Mouse (Mus musculus): Measurements from ENCODE around the gene Pak7. TPM values are rescaled to one million over a fixed set of nuclear protein-coding genes. Genes with fewer than 3 reads are reported as not detected.
"Not testable (repeated sequence)": the region's sequence is repeated elsewhere in the genome, so short reads cannot be mapped to it uniquely, and the experiment has no call there.

The Pak7 gene
- not detected for total RNA-seq (2021)
- long read RNA-seq, experiment 1, result 0 reads
- long read RNA-seq, experiment 2, result 0 reads

DNA sequence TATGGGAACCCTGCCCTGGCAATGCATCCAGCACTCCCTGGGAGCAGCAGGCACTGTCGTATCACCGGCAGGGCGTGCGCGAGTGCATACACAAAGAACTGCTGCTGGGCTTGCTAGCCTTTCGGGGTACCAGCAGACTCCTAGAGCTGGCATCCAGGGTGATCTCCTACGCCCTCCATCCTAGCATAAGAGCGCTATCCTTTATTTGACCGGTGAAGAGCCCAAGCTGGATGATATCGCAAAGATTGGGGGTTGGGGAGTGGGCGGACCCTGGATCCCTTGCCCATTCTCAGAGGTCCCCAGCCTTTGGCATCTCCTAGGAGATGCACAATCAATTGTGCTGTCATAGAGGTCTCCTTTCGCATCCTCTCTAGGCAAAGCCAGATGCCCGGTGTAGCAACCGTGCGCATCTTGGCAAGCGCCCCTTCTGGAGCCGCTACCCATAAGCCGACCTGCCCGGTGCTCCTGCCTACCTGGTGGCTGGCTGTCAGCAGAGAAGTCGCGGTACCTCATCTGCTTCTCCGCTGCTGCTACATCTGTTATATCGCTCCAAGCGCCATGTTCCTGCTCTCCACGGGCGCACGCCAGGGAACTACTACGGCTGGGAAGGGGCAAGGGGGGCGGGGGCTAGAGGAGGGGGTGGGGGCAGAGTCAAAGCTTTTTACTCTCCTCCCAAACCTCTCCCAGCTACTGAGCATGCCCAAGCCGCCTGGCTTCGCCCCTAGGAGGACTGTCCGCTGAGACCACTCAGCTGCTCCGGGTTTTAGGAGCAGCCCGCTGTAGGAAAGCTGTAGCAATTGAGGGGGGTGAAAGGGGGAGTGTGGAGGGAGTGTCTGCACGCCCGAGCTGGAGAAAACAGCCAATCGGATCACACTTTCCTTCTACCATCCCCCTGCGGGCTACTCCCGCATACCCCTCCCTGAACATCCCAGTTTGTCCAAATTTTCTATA is at the start of gene Pak7:
Gene Pak7, minus strand, starts transcription at position 787 of the 951 bp plus-strand sequence.
- DNase-seq, result peak; percentile 6
- intact Hi-C loops (cut with DNase I; ENCODE audit: low total_unique reads), result no loop called here

DNA sequence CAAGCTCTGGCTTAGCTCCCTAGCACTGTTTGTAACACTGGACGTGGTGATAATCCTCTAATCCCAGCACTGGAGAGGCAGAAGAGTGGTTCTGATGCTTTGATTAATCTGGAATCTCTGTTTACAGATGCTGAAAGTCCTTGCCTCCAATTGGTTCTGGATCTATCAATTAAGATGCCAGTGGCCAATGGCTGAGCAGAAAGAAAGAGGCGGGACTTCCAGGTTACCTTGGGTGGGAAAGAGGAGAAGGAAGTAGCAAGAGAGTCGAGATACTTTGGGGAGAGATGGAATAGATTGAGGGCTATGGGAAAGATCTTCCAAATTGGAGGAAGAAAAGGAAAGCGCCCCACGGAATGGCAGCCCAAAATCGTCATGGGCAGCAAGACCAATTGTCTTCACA is 37.8 kb upstream of the Pak7 start:
- intact Hi-C loops (cut with DNase I; ENCODE audit: low total_unique reads), result no loop called here

DNA sequence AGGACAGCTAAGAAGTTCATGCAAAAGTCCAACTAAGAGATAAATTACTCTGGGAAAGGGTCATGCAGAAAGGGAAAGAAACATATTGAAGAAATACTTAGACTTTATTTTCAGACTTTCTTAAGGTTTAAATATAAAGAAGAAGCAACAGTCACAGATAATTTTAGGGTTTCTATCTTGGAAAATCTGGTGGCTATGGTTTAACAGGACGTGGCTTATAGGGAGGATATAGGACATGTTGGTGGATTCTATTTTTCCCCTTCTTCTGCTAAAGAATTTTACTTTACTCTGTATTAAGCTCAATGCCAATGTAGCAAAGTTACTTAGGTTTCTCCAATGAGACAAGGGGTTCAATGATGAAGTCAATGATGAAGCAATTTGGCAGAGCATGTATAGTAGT is 31.8 kb upstream of the Pak7 start:
- intact Hi-C loops (cut with DNase I; ENCODE audit: low total_unique reads), result no loop called here
- no peak for DNase-seq

More for the DNA sequence above, 37.8 kb upstream of the Pak7 start:
- no peak for DNase-seq

DNA sequence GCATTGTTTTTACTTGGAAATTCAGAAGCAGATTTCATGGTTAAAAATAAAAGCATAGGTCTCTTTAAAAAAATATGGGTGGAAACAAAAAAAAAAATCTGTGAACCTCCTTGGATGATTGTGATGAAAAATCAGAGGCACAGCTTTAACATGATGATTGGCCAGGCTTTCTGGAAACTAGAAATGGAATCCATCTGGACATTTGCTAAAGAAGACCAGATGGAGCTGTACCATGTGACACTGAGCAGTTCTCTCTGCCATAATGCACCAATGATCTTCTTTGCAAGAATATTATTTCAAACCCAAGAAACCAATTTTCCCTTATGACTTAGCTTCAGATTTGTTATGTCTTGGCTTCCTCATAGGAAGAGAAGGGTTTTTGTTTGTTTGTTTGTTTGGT is 28.6 kb upstream of the Pak7 start:
- intact Hi-C loops (cut with DNase I; ENCODE audit: low total_unique reads), result no loop called here
- DNase-seq, result no peak

DNA sequence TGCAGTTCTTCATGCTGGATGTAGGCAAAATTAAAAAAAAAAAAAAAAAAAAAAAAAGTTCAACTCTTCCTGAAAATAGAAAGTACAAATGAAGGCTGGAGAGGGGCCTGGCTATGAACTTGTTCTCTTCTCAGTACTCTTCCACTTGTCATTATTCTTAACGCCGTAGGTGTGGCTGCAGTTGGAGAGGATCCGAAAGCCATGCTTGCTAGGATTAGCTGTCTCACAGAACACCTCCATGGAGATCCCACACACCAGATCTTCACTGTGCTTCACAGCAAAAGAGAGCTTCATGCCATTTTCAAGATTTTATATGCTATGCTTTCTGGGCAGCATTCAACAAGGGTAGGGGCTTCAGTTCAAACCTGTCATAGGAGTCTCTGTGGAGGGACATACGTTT is 14.8 kb upstream of the Pak7 start:
- intact Hi-C loops (cut with DNase I; ENCODE audit: low total_unique reads), result no loop called here
- no peak for DNase-seq

DNA sequence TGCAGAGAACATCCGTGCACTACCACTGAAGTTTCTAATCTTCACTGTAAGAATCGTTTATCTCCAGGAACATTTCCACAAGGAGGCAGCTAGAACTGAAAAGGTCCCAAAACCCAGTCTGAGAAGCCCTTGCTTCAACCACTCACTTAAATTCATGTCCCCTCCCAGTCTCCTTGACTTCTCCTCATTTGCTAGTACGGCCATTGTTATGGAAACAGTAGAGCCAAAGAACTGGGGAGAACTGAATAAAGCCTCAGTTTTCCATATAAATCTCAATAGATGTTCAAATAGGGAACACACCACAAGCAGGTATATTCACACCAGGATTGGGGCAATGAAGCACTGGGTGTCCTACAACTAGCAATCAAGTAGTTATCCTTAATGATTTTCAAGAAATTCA is 12.4 kb downstream of the Pak7 start:
- no peak for DNase-seq
- intact Hi-C loops (cut with DNase I; ENCODE audit: low total_unique reads), result no loop called here

DNA sequence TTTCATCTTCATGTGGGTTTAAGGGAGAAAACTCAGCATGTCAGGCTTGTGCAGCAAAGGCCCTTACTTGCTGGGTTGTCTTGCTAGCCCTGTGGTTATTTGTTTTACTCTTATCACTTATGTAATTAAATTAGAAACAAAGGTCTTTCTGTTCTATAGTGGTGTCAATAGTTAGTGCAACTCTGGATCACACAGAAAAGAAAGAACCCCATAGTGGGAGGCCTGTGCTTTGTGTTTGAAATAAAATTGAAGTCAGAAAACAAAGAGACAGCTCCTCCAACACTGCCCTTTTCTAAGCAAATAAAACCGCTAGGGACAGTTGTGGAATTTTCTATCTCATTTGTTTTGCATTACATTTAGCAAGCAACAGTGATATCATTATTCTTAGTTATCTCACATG is 15.4 kb downstream of the Pak7 start:
- intact Hi-C loops (cut with DNase I; ENCODE audit: low total_unique reads), result no loop called here

DNA sequence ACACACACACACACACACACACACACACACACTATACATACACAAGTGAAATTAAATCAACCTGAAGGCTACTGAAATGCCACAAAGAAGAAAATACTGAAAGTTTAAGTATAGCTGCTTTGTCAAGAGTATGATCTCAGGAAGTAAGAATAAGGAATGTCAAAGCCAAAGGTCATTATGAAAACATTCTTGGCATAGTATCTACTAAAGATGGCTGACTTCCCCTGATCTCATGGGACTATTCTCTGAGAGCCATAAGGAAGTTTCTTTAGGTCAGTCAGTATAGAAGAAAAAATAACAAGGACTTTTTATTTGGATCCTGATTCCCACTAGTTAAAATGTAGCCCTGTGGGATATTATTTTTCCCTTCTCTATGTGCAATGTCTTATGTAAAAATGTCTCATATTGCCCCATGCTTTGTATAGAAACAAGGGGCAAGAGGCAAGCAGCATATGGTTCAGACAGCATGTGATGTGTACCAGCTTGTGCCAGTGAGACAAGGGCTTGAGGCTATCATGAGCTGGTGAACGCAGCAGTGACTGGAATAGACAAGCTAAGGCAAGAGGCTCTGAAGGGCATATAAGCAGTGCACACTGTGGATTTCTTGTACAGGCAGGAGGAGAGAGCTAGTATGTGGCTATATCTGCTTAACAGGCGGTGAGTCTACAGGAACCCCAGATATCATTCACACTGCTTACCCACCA is 36.2 kb downstream of the Pak7 start:
- intact Hi-C loops (cut with DNase I; ENCODE audit: low total_unique reads), result no loop called here
- no peak for DNase-seq

More for the DNA sequence above, 15.4 kb downstream of the Pak7 start:
- DNase-seq, result no peak

DNA sequence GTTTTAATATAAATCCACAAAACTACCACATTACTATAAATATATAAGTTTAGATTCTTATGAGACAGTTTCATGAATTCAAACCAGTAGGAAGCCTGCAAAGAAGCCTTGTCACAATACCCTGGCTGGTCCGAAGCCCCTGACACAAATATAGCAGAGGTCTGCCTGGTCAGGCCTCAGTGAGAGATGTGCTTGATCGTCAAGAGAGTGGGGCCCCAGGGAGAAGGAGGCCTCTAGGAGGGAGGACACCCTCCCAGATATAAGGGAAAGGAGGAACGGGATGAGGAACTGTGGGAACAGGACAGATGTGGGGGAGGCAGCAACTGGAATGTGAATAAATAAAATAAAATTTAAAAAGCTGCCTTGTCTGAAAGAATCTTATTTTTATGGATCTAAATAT is 37.3 kb downstream of the Pak7 start:
- DNase-seq, result no peak
- intact Hi-C loops (cut with DNase I; ENCODE audit: low total_unique reads), result no loop called here

DNA sequence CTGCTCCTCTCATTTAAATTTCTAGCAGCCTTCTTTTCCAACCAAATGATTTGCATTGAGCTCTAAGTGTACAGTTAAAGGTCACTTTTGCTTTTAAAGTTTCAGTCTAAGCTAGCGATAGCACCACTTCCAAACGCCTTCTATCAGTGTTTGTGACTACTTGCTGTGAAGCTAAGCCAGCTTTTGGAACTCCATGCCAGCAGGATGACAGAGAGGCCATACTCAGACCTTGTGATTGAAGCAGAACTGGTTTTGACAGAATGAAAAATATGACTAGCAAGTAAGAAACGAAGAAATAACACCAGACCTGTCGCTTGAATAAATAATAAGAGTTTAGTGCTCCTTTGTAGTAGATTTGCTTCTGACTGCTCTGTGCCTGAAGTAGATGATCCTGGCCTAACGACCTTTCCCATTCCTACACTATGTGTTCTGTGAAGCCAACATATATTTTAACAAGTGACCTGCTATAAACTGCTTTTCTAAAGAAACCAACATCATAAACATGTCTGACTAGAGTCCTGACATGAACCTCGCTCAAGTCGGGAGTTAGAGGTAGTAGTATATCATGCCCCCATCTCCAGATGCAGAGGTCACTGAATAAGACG is 38.0 kb downstream of the Pak7 start:
- intact Hi-C loops (cut with DNase I; ENCODE audit: low total_unique reads), result no loop called here
- no peak for DNase-seq

DNA sequence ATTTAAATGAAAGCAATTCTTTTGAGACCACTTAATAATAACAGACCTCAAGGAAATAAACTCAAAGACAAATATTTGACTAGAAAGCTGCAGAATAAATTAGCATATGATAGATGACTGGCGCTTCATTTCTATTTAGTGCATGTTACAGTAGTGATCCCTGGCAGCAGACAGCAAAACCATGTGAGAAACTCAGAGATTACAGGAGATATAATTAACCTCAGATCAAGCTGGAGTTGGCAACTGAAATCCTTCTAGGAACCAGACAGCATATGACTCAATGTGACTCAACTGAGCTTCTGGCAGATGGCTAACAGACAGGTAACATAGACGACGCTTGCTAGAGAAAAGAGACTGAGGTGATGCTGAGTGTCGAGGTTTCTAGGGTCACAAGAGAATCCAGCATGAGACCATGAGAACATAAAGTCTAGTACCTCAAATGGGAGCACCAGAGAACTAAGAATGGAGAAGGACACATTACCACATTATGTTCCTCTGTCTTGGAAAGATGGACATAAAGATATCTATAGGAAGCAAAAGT is 43.5 kb downstream of the Pak7 start:
- intact Hi-C loops (cut with DNase I; ENCODE audit: low total_unique reads); DNase-seq: not testable (repeated sequence)

DNA sequence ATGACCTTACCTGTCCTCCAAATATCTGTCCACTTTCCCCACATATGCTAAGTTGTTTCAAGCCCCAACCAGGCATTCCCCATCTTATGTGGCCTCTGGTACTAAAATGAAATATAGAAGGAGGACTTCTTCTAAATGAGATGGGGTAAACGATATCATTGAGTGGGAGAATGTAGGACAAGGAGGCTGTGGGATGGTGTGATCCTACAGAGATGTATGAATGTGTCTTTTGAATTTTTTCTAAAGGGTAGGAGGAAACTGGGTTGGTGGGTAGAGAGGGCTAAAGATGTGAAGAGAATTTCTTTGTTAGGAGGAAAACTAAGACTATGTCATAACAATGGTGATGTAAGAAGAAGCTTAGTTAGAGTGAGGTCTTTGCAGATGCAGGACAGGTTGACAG is 57.8 kb downstream of the Pak7 start:
- DNase-seq, result no peak
- intact Hi-C loops (cut with DNase I; ENCODE audit: low total_unique reads), result no loop called here

DNA sequence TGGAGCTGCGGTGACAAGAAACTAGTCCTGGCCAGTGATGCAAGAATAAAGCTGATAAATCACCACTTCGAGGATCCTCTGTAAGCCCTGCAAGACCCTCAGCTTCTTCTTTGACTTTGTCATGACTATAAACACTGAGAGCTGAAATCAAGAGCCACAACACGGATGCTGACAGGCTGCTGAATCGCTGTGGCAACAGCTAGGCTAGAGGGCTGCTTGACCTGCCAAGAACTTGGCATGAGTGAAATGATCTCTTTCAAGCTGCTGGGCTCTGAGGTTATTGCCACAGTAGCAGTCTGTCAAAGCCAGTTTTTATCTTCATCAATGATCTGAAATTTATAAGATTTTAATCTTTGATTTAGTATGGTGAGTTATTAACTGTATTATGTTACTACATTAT is 62.1 kb downstream of the Pak7 start:
- intact Hi-C loops (cut with DNase I; ENCODE audit: low total_unique reads), result no loop called here
- no peak for DNase-seq

DNA sequence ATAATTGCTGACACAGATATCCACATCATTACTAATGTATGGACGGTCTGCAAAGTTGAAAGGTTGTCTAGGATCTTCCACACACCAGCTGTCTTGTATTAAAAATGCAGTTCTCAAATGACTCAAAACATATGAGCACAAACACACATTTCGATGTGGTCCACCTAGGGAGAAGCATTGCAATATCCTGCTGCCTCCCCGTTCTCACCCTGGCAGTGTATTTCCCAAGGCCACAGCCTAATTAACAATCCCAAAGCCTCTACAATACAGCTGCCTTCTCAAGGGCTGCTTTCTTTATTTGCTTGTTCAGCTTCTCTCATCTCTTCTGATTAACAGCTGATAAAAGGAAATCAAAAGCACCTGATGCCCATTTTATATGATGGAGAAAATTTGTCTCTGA is 78.5 kb downstream of the Pak7 start:
- intact Hi-C loops (cut with DNase I; ENCODE audit: low total_unique reads), result no loop called here
- no peak for DNase-seq

DNA sequence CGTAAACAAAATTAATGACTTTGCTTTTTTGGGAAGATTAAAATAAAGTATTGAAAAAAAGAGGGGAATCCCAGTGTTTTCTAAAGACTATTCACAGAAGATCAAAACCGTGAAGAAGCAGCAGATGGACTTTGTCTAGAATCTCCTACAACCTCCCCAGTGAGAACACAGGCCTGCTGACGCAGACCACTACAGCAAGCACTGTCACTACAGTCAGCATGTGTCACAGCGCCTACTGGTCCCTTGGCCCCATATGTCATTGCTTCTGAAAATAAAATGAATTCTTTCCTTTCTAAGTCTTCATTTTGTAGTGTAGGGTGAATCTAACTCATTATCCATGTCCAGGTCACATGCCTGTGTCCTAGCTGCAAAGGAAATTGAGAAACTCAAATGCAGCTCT is 79.0 kb downstream of the Pak7 start:
- no peak for DNase-seq
- intact Hi-C loops (cut with DNase I; ENCODE audit: low total_unique reads), result no loop called here

DNA sequence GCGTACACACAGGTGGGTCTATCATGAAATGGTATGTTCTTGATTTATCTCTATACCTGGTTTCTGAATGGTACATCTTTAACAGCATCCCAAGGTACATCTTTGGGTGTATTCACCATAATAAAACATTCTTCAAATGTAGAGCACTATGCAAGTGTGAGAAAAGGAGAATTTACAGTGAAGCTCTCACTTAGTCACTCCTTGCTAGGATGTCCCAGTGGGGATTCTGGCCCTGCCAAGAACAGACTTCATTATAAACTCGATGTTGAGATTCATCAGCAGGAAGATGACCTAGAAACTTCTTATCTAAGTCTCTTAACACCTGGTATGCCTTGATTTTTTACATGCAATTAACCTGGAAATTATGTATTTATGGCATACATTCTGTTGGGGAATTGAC is 85.6 kb downstream of the Pak7 start:
- no peak for DNase-seq
- intact Hi-C loops (cut with DNase I; ENCODE audit: low total_unique reads), result no loop called here

DNA sequence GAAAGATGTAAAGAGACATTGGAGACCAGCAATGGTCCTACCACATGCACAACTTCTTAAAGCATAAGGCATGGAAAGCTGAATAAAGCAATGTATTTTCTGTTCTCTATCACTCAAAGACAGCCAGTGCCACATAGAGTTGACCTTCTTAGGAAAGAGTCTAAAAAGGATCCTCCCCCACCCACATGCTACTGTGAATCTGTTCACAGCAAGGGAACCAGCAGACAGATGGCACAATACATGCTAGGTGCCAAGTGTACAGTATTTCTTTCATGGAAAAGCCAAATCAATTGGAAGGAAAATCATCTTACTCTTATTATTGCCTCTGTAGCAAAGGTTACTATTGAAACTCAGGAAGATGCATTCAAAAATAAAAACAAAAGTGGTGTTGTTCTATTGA is 86.4 kb downstream of the Pak7 start:
- intact Hi-C loops (cut with DNase I; ENCODE audit: low total_unique reads), result no loop called here
- DNase-seq, result no peak

DNA sequence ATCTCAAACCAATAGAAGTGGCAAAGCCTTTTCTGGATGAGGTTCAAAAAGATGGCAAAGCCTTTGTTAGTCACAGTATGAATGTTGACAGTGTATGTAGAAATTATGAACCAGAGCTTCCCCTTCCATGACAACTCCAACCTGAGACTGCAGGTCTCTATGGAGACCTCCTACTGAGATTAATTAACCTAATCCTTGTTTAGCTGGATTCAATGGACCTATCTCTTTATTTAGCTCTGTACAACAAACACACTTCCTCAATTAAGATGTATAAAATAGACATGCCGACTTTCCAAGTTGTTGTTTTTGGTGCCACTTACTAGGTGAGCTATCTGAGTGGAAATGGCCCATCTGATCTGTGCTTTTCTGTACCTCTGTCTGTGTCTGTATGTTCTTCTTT is 90.4 kb downstream of the Pak7 start:
- intact Hi-C loops (cut with DNase I; ENCODE audit: low total_unique reads), result no loop called here
- DNase-seq, result no peak

DNA sequence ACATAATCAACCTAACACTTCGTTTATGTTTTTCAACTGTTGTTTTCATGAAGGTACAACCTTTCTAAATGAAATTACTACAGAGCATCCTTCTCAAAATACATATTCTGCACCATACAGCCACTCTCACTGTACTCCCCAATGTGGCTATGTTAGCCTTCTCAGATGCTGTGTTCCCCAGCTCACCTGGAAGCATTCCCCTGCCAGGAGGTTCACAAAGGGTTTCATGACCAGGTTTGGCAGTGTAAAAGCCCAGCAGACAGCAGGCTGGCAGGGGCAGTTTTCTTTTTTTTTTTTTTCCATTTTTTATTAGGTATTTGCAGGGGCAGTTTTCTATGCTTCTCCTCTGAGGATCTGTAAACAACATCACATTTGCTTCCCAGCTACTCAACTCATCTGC is 105.7 kb downstream of the Pak7 start:
- DNase-seq, result no peak
- intact Hi-C loops (cut with DNase I; ENCODE audit: low total_unique reads), result no loop called here

DNA sequence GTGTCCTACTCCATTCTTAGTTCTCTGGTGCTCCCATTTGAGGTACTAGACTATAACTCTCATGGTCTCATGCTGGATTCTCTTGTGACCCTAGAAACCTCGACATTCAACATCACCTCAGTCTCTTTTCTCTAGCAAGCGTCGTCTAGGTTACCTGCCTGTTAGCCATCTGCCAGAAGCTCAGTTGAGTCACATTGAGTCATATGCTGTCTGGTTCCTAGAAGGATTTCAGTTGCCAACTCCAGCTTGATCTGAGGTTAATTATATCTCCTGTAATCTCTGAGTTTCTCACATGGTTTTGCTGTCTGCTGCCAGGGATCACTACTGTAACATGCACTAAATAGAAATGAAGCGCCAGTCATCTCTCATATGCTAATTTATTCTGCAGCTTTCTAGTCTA is 145.8 kb downstream of the Pak7 start:
- intact Hi-C loops (cut with DNase I; ENCODE audit: low total_unique reads); DNase-seq: not testable (repeated sequence)
